Mouse (Mus musculus) liver, adult 2 months (tissue): Measurements from ENCODE around the gene Adgrl3. TPM values are rescaled to one million over a fixed set of nuclear protein-coding genes. Genes with fewer than 3 reads are reported as not detected.
A peak's percentile ranks its signal among the peaks of the same experiment; 100 is the strongest.

Experiments
- DNase-seq: peaks from one replicate; pipeline ENCODE4 v3.0.0-alpha.2; 2011; ENCODE audit warnings: low read depth, low spot score; ENCODE audit errors: extremely low read depth
- H3K27ac ChIP-seq: fragments of 200-500 bp; replicated peaks from 2 replicates; pipeline ENCODE4 v1.5.1; 2012; ENCODE audit warnings: low read depth, mild to moderate bottlenecking, control low read depth, inconsistent platforms, low read length; ENCODE audit not compliant: insufficient read depth
- H3K27me3 ChIP-seq: fragments of 200-500 bp; 2 replicates; pipeline ENCODE4 v1.6.1; 2012; ENCODE audit warnings: mild to moderate bottlenecking, moderate library complexity, low read length, inconsistent platforms; ENCODE audit not compliant: control insufficient read depth, insufficient read depth
- H3K36me3 ChIP-seq: fragments of 200-500 bp; 2 replicates; pipeline ENCODE4 v1.6.1; 2012; ENCODE audit warnings: low read length, inconsistent platforms; ENCODE audit not compliant: control insufficient read depth, insufficient read depth
- H3K4me1 ChIP-seq: fragments of 200-500 bp; 2 replicates; pipeline ENCODE4 v1.6.1; 2011; ENCODE audit warnings: low read length; ENCODE audit not compliant: control insufficient read depth, insufficient read depth
- H3K4me3 ChIP-seq: fragments of 200-500 bp; 2 replicates; pipeline ENCODE4 v1.5.1; 2011; ENCODE audit warnings: low read depth, mild to moderate bottlenecking, control low read depth, low read length, moderate library complexity; ENCODE audit not compliant: insufficient read depth
- H3K79me2 ChIP-seq: fragments of 200-500 bp; 2 replicates; pipeline ENCODE4 v1.6.1; 2012; ENCODE audit warnings: inconsistent platforms, mild to moderate bottlenecking, low read length, moderate library complexity; ENCODE audit not compliant: control insufficient read depth, insufficient read depth
- H3K9ac ChIP-seq: fragments of 200-500 bp; 2 replicates; pipeline ENCODE4 v1.6.1; 2012; ENCODE audit warnings: low read depth, mild to moderate bottlenecking, control low read depth, inconsistent platforms, low read length
- CTCF ChIP-seq: fragments of 200-500 bp; IDR thresholded peaks from 2 replicates; pipeline ENCODE4 v1.5.1; 2011; ENCODE audit warnings: low read depth, low read length, control low read depth
- POLR2A ChIP-seq: fragments of 200-500 bp; IDR thresholded peaks from 2 replicates; pipeline ENCODE4 v1.6.1; 2011; ENCODE audit warnings: low read length, control low read depth; ENCODE audit not compliant: insufficient read depth; ENCODE audit errors: extremely low read depth
- WGBS: fragments of 180-500 bp; shearing (Covaris S2); methylation state at CpG from one replicate; pipeline ENCODE4 v1.1.7; 2018; 5-methylcytosine and 5-hydroxymethylcytosine counted together
- polyA plus RNA-seq: library from polyadenylated mRNA; depleted of rRNA; stranded (reverse); fragments of >200 nt; gene quantifications from 2 replicates; pipeline ENCODE4 v1.2.3, GENCODE M21; 2012
- total RNA-seq: library from RNA; depleted of rRNA; stranded (reverse); fragments of >200 nt; gene quantifications from 2 replicates; pipeline ENCODE4 v1.2.3, GENCODE M21; 2014

The Adgrl3 gene
- total and polyA plus RNA-seq, 2 experiments: 0.33 to 1.0 TPM

- Histone ChIP-seq H3K9ac (no peak overlapping the region), H3K27ac (no peak overlapping the region), H3K27me3 (no peaks in the 10 kb centered on the region), H3K79me2 (no peaks in the 10 kb centered on the region), H3K4me3 (no peak overlapping the region), H3K36me3 (no peaks in the 10 kb centered on the region), H3K4me1 (no peaks in the 10 kb centered on the region)
- 80% methylated on average over 3 of the region's 3 CpGs for WGBS
- TF ChIP-seq POLR2A: no peak
- TF ChIP-seq CTCF: no peak
- DNase-seq: no peak
Measured at GRCm38 (mm10) chr5:81094618-81095017, 74.7 kb downstream of the Adgrl3 start.

DNA sequence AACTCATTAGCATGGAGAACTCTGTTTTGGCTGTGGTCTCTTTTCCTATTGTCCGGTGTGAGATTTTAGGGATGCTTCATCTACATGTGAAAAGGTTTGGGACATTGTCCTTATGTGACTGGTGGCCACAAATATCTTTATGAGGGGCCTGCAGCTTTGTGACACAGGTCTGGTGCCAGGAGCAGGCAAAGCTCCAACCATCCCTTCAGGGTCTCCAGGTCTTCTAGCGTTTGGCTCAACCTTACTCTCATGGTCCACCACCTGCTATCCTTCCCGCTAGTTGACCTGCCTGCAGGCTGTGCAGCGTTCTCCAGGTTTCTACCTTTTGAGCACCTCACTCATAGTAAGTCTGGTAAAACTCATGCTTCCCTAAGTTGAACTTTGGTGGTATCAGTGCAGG lies 77.2 kb downstream of the Adgrl3 start:
- no peak for DNase-seq
- Histone ChIP-seq H3K9ac (no peak overlapping the region), H3K4me3 (no peak overlapping the region), H3K27me3 (no peaks in the 10 kb centered on the region), H3K36me3 (no peaks in the 10 kb centered on the region), H3K79me2 (no peaks in the 10 kb centered on the region), H3K4me1 (no peaks in the 10 kb centered on the region), H3K27ac (no peak overlapping the region)
- no peak for TF ChIP-seq POLR2A
- no peak for TF ChIP-seq CTCF
- WGBS: 89% methylated on average over 4 of the region's 4 CpGs

- Histone ChIP-seq H3K9ac (no peak overlapping the region), H3K27ac (no peak overlapping the region), H3K79me2 (no peaks in the 10 kb centered on the region), H3K4me3 (no peak overlapping the region), H3K4me1 (no peaks in the 10 kb centered on the region), H3K27me3 (no peaks in the 10 kb centered on the region), H3K36me3 (no peaks in the 10 kb centered on the region)
- TF ChIP-seq CTCF: no peak
- no peak for TF ChIP-seq POLR2A
- WGBS: 75% methylated on average over 1 of the region's 1 CpGs
- peak; percentile 6 for DNase-seq
Measured at GRCm38 (mm10) chr5:81107431-81107830, 87.5 kb downstream of the Adgrl3 start.

- no peak for TF ChIP-seq POLR2A
- no peak for TF ChIP-seq CTCF
- H3K4me3 ChIP-seq: no peak overlapping the region
- H3K36me3 ChIP-seq: no peaks in the 10 kb centered on the region
- WGBS: 86% methylated on average over 4 of the region's 4 CpGs
- no peaks in the 10 kb centered on the region for H3K27me3 ChIP-seq
- H3K4me1 ChIP-seq: no peaks in the 10 kb centered on the region
- no peak for DNase-seq
- no peak overlapping the region for H3K27ac ChIP-seq
- no peaks in the 10 kb centered on the region for H3K79me2 ChIP-seq
- no peak overlapping the region for H3K9ac ChIP-seq
Measured at GRCm38 (mm10) chr5:81124483-81124882, 104.5 kb downstream of the Adgrl3 start.

- Histone ChIP-seq H3K27ac (no peak overlapping the region), H3K36me3 (no peaks in the 10 kb centered on the region), H3K79me2 (no peaks in the 10 kb centered on the region), H3K9ac (no peak overlapping the region), H3K4me1 (no peaks in the 10 kb centered on the region), H3K4me3 (no peak overlapping the region), H3K27me3 (no peaks in the 10 kb centered on the region)
- DNase-seq: no peak
- WGBS: 14% methylated on average over 3 of the region's 3 CpGs
- no peak for TF ChIP-seq CTCF
- no peak for TF ChIP-seq POLR2A
Measured at GRCm38 (mm10) chr5:81127639-81128038, 107.7 kb downstream of the Adgrl3 start.

- Histone ChIP-seq H3K9ac (no peak overlapping the region), H3K27me3 (no peaks in the 10 kb centered on the region), H3K27ac (no peak overlapping the region), H3K36me3 (no peaks in the 10 kb centered on the region), H3K79me2 (no peaks in the 10 kb centered on the region), H3K4me1 (no peaks in the 10 kb centered on the region), H3K4me3 (no peak overlapping the region)
- TF ChIP-seq POLR2A (no peak), CTCF (no peak)
- DNase-seq: no peak
- 64% methylated on average over 1 of the region's 1 CpGs for WGBS
Measured at GRCm38 (mm10) chr5:81136394-81136793, 116.5 kb downstream of the Adgrl3 start.
